Mouse (Mus musculus) small intestine, adult 2 months (tissue): Measurements from ENCODE around the gene Bmp8b. TPM values are rescaled to one million over a fixed set of nuclear protein-coding genes. Genes with fewer than 3 reads are reported as not detected.
"Not testable (repeated sequence)": the region's sequence is repeated elsewhere in the genome, so short reads cannot be mapped to it uniquely, and the experiment has no call there.

Source experiments
- H3K27ac ChIP-seq: fragments of 200-500 bp; 2 replicates; pipeline ENCODE4 v1.5.1; 2012; ENCODE audit warnings: low read depth, low read length, control low read depth, inconsistent platforms; ENCODE audit not compliant: insufficient read depth
- H3K27me3 ChIP-seq: fragments of 200-500 bp; 2 replicates; pipeline ENCODE4 v1.6.1; 2012; ENCODE audit warnings: mild to moderate bottlenecking, moderate library complexity, low read length, inconsistent platforms; ENCODE audit not compliant: control insufficient read depth, insufficient read depth
- H3K36me3 ChIP-seq: fragments of 200-500 bp; 2 replicates; pipeline ENCODE4 v1.6.1; 2012; ENCODE audit warnings: mild to moderate bottlenecking, low read length, control low read depth, inconsistent platforms; ENCODE audit not compliant: control insufficient read depth, insufficient read depth
- H3K4me1 ChIP-seq: fragments of 200-500 bp; 2 replicates; pipeline ENCODE4 v1.6.1; 2012; ENCODE audit warnings: low read length, inconsistent platforms, mixed read lengths; ENCODE audit not compliant: control insufficient read depth, insufficient read depth, insufficient read length
- H3K4me3 ChIP-seq: fragments of 200-500 bp; 2 replicates; pipeline ENCODE4 v1.5.1; 2012; ENCODE audit warnings: low read depth, mild to moderate bottlenecking, control low read depth, inconsistent platforms, low read length, moderate library complexity
- CTCF ChIP-seq: fragments of 200-500 bp; IDR thresholded peaks from 2 replicates; pipeline ENCODE4 v1.5.1; 2012; ENCODE audit warnings: low read depth, mild to moderate bottlenecking, control low read depth, inconsistent platforms, low read length, moderate library complexity, mixed read lengths; ENCODE audit not compliant: insufficient replicate concordance, insufficient read length; ENCODE audit errors: extremely low read depth
- POLR2A ChIP-seq: fragments of 200-500 bp; IDR thresholded peaks from 2 replicates; pipeline ENCODE4 v1.6.1; 2012; ENCODE audit warnings: low read depth, mild to moderate bottlenecking, control low read depth, inconsistent platforms, low read length, moderate library complexity
- WGBS: fragments of 180-500 bp; shearing (Covaris S2); methylation state at CpG from one replicate; pipeline ENCODE4 v1.1.7; 2018; 5-methylcytosine and 5-hydroxymethylcytosine counted together
- polyA plus RNA-seq: library from polyadenylated mRNA; depleted of rRNA; stranded (reverse); fragments of >200 nt; gene quantifications from 2 replicates; pipeline ENCODE4 v1.2.3, GENCODE M21; 2012

Gene Bmp8b
- polyA plus RNA-seq, 1 experiment: 19.3 TPM

GRCm38 (mm10) chr4:123093064-123093776 is 11.7 kb upstream of the Bmp8b start:
- Histone ChIP-seq H3K27me3 (no peaks in the 10 kb centered on the region), H3K27ac (no peak overlapping the region), H3K4me3 (no peak overlapping the region), H3K4me1 (no peaks in the 10 kb centered on the region), H3K36me3 (no peaks in the 10 kb centered on the region)
- 23% methylated on average over 17 of the region's 17 CpGs for WGBS
- TF ChIP-seq CTCF (no peak), POLR2A (no peak)

- H3K4me3 ChIP-seq: no peak overlapping the region
Observed at GRCm38 (mm10) chr4:123093869-123094268, 11.1 kb upstream of the Bmp8b start.

GRCm38 (mm10) chr4:123105451-123105790 is 456 bp downstream of the Bmp8b start:
- Histone ChIP-seq H3K36me3 (no peaks in the 10 kb centered on the region), H3K4me1 (peaks cover 12% of the 10 kb centered on the region), H3K27me3 (peaks cover 15% of the 10 kb centered on the region), H3K4me3 (peak overlapping the region; percentile 54), H3K27ac (no peak overlapping the region)
- 23% methylated on average over 24 of the region's 24 CpGs for WGBS
- TF ChIP-seq POLR2A (no peak), CTCF (no peak)

More at GRCm38 (mm10) chr4:123093869-123094268, 11.1 kb upstream of the Bmp8b start:
- Histone ChIP-seq H3K36me3 (no peaks in the 10 kb centered on the region), H3K27ac (no peak overlapping the region), H3K27me3 (no peaks in the 10 kb centered on the region), H3K4me1 (no peaks in the 10 kb centered on the region)
- TF ChIP-seq POLR2A (no peak), CTCF (no peak)
- WGBS: 40% methylated on average over 9 of the region's 9 CpGs

DNA sequence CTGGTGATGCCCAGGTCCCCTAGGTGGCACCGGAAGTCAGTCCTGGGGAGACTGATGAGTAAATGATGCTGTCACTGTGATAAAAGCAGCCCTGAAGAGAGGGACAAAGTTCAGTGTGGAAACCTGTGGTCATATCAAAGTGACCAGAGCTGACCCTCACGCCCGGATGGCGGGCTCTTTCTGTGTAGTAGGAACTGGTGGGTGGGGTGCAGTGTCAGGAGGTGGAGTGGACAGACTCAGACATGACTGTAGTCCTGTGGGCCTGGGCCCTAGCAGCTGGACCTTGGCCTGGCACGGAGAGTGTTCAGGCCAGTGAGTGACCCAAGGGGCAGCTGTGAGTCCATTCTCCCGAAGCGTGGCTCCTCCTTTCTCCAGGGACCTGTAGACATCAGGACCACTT is 964 bp downstream of the Bmp8b start:
- not testable (repeated sequence) for H3K36me3 ChIP-seq

GRCm38 (mm10) chr4:123106864-123107263 is 1.9 kb downstream of the Bmp8b start:
- TF ChIP-seq POLR2A: no peak
- TF ChIP-seq CTCF: no peak
- Histone ChIP-seq H3K4me1 (peaks cover 12% of the 10 kb centered on the region), H3K27me3 (peaks cover 15% of the 10 kb centered on the region), H3K4me3 (no peak overlapping the region), H3K36me3 (no peaks in the 10 kb centered on the region), H3K27ac (no peak overlapping the region)
- 94% methylated on average over 2 of the region's 2 CpGs for WGBS

More for the DNA sequence above, 964 bp downstream of the Bmp8b start:
- Histone ChIP-seq H3K27me3 (peaks cover 15% of the 10 kb centered on the region), H3K4me1 (peaks cover 12% of the 10 kb centered on the region)
- H3K27ac ChIP-seq, H3K4me3 ChIP-seq: not testable (repeated sequence)
- 89% methylated on average over 7 of the region's 7 CpGs for WGBS

DNA sequence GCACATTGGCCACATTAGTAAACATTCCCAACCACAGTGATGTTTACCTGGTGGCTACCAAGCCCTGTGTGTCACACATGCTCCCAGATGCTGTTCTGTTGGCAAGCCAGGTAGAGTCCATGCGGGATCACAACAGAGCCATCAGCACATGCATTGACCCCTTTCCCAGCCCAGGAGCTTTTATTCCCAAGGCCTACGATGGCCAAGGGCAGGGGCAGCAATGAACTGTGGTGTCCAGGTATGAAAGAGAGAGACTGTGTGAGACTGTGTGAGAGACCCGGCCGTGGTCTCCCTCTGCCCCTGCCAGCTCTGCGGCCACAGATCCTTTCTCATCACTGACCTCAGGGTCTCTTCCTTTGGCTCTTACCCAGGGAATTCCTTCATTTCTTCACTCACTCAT is 3.1 kb downstream of the Bmp8b start:
- H3K36me3 ChIP-seq: no peaks in the 10 kb centered on the region
- H3K4me3 ChIP-seq: no peak overlapping the region
- H3K4me1 ChIP-seq: peaks cover 12% of the 10 kb centered on the region
- TF ChIP-seq CTCF (no peak), POLR2A (no peak)
- H3K27me3 ChIP-seq: peaks cover 15% of the 10 kb centered on the region
- no peak overlapping the region for H3K27ac ChIP-seq
- WGBS: 90% methylated on average over 5 of the region's 5 CpGs

GRCm38 (mm10) chr4:123110751-123111150 is 5.8 kb downstream of the Bmp8b start:
- no peak overlapping the region for H3K4me3 ChIP-seq
- WGBS: 86% methylated on average over 4 of the region's 4 CpGs
- H3K36me3 ChIP-seq: no peaks in the 10 kb centered on the region
- no peaks in the 10 kb centered on the region for H3K4me1 ChIP-seq
- H3K27me3 ChIP-seq: 0 out of 2 replicates have a peak, but pooled peaks cover 2% of the 10 kb centered on the region
- no peak overlapping the region for H3K27ac ChIP-seq
- TF ChIP-seq CTCF (no peak), POLR2A (no peak)

- not testable (repeated sequence) for H3K27ac ChIP-seq, H3K27me3 ChIP-seq, H3K36me3 ChIP-seq, H3K4me3 ChIP-seq, H3K4me1 ChIP-seq
- WGBS: 67% methylated on average over 10 of the region's 10 CpGs
Observed at GRCm38 (mm10) chr4:123111275-123111983, 6.5 kb downstream of the Bmp8b start.
